Mouse (Mus musculus) kidney, postnatal 36 days (tissue): Measurements from ENCODE around the gene Cbx7.
"Not testable (repeated sequence)": the region's sequence is repeated elsewhere in the genome, so short reads cannot be mapped to it uniquely, and the experiment has no call there.

Experiments
- DNase-seq, 2 experiments: peaks; one replicate each; pipeline ENCODE4 v3.0.0; 2021 to 2022; ENCODE audit warnings: mixed read lengths in 2 of 2

Cbx7 gene

GRCm38 (mm10) chr15:79946022-79946421 lies 24.9 kb downstream of the Cbx7 start:
- peak; percentile 92 to 95 for DNase-seq

DNA sequence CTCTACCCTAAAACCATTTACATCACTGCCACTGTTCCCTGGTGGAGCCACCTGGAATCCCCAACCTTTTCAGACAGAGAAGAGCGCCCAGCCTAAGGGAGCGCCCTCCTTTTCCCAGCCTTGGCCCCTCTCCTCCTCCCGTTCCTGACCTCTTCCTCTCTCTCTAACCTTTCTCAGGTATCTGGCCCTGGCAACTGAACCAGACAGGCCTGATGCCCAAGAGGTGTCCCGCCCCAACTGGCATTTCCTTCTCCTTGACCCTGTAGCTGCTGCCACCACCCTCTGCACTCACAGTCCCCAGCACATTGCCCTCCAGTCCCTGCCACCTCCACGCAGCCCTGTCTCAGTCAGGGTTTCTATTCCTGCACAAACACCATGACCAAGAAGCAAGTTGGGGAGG lies 26.0 kb downstream of the Cbx7 start:
- no peak for DNase-seq

DNA sequence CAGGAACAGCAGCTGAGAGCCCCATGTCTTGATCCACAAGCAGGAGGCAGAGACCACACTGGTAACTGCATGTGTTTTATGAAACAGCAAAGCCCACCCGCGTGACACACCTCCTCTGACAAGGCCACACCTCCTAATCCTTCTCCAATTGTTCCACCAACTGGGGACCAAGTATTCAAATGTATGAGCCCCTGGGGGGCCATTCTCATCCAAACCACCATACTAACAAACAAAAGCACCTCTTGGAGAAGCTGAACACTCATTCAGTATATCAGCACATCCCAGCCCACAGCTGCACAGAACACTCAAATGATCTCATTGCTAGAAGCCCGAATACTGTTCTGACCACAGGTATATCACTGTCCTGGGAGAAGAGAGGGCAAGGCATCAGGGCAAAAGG lies 27.3 kb downstream of the Cbx7 start:
- DNase-seq: no peak

DNA sequence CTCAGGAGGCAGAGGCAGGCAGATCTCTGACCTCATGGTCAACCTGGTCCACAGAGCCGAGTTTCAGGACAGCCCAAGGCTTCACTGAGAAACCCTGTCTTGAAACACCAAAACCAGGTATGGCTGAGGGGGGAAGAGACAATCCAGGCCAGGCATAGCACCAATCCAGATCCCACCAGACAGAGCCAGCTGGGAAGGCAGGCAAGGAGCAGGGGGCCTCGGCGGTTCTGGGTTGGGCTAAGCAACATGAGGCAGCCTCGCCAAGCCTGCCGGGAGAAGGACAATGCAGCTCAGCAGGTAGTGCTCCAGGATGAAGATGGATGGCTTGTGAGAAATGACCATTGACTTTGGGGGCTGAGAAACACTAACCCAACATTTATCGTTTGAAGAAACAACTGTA lies 28.4 kb downstream of the Cbx7 start:
- no peak for DNase-seq

DNA sequence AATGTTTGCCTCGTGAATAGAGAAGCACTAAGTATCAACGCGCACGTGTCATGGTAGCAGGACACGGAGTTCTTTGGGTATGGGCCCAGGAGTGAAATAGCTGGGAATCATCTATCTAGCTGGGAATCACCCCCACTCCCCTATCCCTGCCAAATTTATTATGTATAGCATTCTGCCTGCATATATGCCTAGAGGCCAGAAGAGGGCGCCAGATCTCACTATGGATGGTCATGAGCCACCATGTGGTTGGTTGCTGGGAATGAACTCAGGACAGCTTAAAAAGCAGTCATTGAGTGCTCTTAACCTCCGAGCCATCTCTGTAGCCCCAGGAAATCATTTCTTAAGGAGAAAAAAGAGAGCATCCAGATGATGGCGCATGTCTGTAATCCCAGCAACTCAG lies 30.0 kb downstream of the Cbx7 start:
- peak in 1 of 2 experiments; percentile 74 for DNase-seq

- DNase-seq: no peak
Observed at GRCm38 (mm10) chr15:79939913-79940312, 31.0 kb downstream of the Cbx7 start.

DNA sequence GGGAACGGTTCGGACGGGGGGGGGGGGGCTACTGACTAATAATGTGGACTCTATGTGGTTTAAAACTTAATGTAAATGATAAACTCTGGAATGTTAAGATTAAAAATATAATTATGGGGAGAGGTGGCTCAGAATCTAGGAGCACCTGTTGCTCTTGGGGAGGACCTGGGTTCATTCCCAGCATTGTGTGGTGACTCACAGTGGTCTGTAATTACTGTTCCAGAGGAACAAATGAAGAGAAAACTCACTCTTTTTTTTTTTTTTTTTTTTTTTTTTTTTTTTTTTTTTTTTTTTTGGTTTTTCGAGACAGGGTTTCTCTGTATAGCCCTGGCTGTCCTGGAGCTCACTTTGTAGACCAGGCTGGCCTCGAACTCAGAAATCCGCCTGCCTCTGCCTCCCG lies 31.4 kb downstream of the Cbx7 start:
- DNase-seq: not testable (repeated sequence)

DNA sequence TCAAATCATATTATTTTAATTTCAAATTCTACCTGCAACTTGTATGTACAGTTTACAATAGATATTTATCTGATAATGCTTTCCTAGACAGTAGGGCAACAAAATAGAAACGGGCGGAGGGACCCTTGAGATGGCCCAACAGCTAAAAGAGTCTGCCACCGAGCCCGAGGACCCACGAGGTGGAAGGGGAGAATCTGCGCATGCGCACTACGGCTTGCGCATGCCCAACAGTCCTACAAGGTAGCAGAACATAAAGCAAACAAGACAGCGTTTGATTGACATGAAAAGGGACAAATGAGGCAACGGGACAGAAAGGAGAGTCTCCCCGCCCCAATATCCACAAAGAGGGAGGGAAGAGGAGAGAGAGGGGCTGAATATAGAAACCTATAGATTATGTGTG lies 31.9 kb downstream of the Cbx7 start:
- DNase-seq: no peak

DNA sequence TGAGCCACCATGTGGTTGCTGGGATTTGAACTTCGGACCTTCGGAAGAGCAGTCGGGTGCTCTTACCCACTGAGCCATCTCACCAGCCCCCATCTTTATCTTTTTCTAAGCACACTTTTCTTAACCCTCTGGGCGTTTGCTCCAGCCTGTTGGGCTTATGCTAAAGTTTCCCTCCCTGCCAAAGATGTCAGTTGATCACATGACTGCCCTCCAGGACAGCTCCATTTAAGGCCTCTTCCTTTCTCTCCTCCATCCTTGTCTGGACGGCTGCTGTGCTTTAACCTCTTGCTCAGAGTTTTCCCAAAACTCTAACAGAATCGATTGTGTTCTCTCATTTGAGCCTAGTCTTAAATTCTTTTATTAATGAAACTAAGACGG lies 34.6 kb downstream of the Cbx7 start:
- no peak for DNase-seq

DNA sequence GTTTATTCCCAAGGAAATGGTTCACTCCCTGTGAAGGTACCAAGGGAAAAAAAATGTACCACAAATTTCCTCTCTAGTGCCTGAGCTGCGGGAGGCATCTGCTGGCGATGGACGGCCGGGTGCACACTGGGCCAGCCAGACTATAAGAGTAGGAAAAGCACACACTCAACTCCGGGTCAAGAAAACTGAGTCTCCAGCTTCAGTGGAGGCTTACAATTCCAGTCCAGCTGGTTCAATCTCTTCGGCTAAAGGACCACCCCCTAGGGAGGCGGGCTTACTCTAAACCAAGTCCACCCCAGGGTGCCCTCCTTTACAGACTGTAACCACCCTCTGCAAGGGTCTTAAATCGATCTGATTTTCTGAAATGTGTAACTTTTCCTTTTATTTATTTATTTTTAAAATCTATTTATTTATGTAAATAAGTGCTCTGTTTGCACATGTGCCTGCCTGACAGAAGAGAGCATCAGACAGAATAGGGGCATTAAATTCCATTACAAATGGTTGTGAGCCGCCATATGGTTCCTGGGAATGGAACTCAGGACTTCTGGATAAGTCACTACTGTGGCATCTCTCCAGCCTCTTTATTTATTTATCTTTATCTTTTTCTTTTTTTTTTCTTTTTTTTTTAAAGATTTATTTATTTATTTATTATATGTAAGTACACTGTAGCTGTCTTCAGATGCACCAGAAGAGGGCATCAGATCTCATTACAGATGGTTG lies 35.1 kb downstream of the Cbx7 start:
- no peak for DNase-seq

DNA sequence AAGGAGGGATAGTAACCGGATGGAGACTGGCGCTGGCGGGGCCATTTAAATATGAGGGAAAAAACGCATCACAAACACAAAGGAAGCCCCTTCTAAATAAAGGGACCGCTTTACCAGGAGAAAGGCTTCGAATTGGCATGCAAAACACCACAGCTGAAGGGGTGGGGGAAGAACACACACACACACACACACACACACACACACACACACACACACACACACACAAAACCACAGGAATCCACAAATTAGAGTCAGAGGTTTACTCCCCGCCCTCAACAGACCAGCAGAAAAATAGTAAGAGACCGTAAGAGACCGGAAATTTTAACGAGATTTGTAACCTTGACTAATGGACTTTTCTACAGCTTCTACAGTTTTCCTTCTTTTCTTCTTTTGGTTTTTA lies 36.1 kb downstream of the Cbx7 start:
- no peak for DNase-seq

- peak in 1 of 2 experiments; percentile 39 for DNase-seq
Observed at GRCm38 (mm10) chr15:79933670-79934514, 37.0 kb downstream of the Cbx7 start.

DNA sequence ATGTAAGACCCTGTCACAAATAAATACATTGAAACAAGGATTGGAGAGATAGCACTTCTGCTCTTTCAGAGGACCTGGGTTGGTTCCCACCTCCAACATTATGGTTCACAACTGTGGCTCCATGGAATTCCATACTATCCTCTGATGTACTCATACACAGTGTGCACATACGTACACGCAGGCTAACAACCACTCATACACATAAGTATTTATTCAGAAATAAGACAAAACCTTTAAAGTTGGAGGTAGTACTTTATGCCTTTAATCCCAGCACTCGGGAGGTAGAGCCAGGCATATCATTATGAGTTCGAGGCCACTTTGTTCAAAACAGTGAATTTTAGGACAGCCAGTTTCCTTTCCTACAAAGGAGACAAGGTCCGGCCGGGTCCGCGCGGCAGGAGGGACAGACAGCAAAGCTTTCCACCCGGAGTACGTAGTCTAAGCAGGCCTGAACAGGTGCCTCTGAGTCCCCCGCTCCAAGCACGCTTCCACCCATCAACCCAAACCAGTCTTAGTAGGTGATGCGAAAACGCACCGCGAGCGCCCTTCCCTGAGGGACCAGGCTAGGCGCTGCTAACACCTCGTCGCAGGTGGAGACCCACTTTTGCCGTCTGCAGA lies 37.8 kb downstream of the Cbx7 start:
- no peak for DNase-seq

- DNase-seq: peak; percentile 95 to 98
Observed at GRCm38 (mm10) chr15:79932323-79932987, 38.5 kb downstream of the Cbx7 start.

GRCm38 (mm10) chr15:79931496-79932141 lies 39.3 kb downstream of the Cbx7 start:
- peak; percentile 59 to 74 for DNase-seq

DNA sequence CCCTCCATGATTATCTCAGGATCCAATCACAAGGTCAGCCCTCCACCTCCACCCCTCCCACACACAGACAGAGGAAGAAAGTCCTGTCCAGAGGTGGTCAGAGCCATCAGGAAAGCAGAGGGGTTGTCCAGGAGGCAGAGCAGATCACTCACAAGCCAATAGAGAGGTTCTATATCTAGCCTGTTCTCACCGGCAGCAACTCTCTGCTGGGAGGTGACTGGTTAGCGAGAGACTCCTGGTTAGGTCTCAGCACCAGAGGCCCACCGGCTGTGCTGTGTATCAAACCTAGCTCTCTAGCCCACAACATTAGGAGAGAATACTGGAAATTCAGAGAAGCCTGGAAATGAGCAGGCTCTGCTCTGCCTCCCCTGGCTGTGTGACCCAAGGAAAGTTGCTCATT lies 41.2 kb downstream of the Cbx7 start:
- no peak for DNase-seq

GRCm38 (mm10) chr15:79928736-79929135 lies 42.2 kb downstream of the Cbx7 start:
- no peak for DNase-seq

- DNase-seq: no peak
Observed at GRCm38 (mm10) chr15:79928316-79928715, 42.6 kb downstream of the Cbx7 start.

GRCm38 (mm10) chr15:79927637-79928122 lies 43.2 kb downstream of the Cbx7 start:
- DNase-seq: peak; percentile 98 to 100

GRCm38 (mm10) chr15:79926856-79927416 lies 44.0 kb downstream of the Cbx7 start:
- no peak for DNase-seq

DNA sequence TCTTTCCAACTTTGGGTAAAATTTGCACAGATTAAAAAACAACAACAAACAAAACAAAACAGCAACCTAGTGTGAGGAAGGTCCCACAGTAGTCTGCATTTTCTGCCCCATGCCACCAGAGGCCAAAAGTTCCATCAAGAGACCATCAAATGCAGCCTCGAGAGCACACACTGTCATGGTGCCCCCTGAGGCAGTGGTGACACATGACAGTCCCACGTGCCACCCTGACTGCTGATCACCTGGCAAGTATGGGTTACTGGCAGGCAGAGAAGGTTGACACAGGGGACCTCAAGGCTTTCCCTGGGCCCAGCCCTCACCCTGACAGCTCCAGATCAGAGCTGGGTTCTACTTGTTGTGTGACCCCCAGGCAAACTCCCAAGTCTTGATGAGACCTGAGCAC lies 51.1 kb downstream of the Cbx7 start:
- DNase-seq: no peak

GRCm38 (mm10) chr15:79918485-79918884 lies 52.4 kb downstream of the Cbx7 start:
- no peak for DNase-seq
